Mouse (Mus musculus): ENCODE data around the gene B020004J07Rik. TPM values are rescaled to one million over a fixed set of nuclear protein-coding genes. Genes with fewer than 3 reads are reported as not detected.
"Not testable (repeated sequence)": the region's sequence is repeated elsewhere in the genome, so short reads cannot be mapped to it uniquely, and the experiment has no call there.

Gene B020004J07Rik
- not detected in 2 replicates for polyA plus RNA-seq (2014; fragmentation: Nextera tagmentation; extraction: Ambion mirVana)

GRCm38 (mm10) chr4:101843923-101844322 lies at the start of gene B020004J07Rik:
TSS of gene B020004J07Rik (minus strand) at chr4:101844023.
- not testable (repeated sequence) for ATAC-seq; H3K27me3 ChIP-seq (replicated peaks; ENCODE audit: control insufficient read depth, insufficient read depth, low read length); H3K36me3 ChIP-seq (ENCODE audit: control insufficient read depth, insufficient read depth, low read length); DNase-seq (ENCODE audit: low spot score); H3K9ac ChIP-seq (ENCODE audit: low read length); H3K9me3 ChIP-seq (replicated peaks; ENCODE audit: control insufficient read depth, low read length); H3K4me1 ChIP-seq (ENCODE audit: control insufficient read depth, insufficient read depth, low read length); H3K4me2 ChIP-seq (ENCODE audit: low read length); H3K4me3 ChIP-seq (ENCODE audit: low read depth, low read length); H3K27ac ChIP-seq (ENCODE audit: low read depth, low read length)
- WGBS = 92% methylated on average over 2 of the region's 4 CpGs

GRCm38 (mm10) chr4:101889377-101889776 lies 45.6 kb upstream of the B020004J07Rik start:
- Histone ChIP-seq H3K36me3 (ENCODE audit: control insufficient read depth, insufficient read depth, low read length) (no peaks in the 10 kb centered on the region), H3K27ac (ENCODE audit: low read depth, low read length) (no peak overlapping the region), H3K9ac (ENCODE audit: low read length) (no peak overlapping the region), H3K4me3 (ENCODE audit: low read depth, low read length) (no peak overlapping the region), H3K27me3 (replicated peaks; ENCODE audit: control insufficient read depth, insufficient read depth, low read length) (no peaks in the 10 kb centered on the region), H3K9me3 (replicated peaks; ENCODE audit: control insufficient read depth, low read length) (no peaks in the 10 kb centered on the region), H3K4me1 (ENCODE audit: control insufficient read depth, insufficient read depth, low read length) (no peaks in the 10 kb centered on the region), H3K4me2 (ENCODE audit: low read length) (no peak overlapping the region)
- ATAC-seq (no peak), DNase-seq (ENCODE audit: low spot score) (no peak)

- no peaks in the 10 kb centered on the region for H3K9me3 ChIP-seq (replicated peaks; ENCODE audit: control insufficient read depth, low read length)
- H3K4me1 ChIP-seq (ENCODE audit: control insufficient read depth, insufficient read depth, low read length) = no peaks in the 10 kb centered on the region
- ATAC-seq (no peak), DNase-seq (ENCODE audit: low spot score) (no peak)
- no peak overlapping the region for H3K4me3 ChIP-seq (ENCODE audit: low read depth, low read length)
- H3K4me2 ChIP-seq (ENCODE audit: low read length) = no peak overlapping the region
- H3K9ac ChIP-seq (ENCODE audit: low read length) = no peak overlapping the region
- no peak overlapping the region for H3K27ac ChIP-seq (ENCODE audit: low read depth, low read length)
- H3K27me3 ChIP-seq (replicated peaks; ENCODE audit: control insufficient read depth, insufficient read depth, low read length) = no peaks in the 10 kb centered on the region
- 55% methylated on average over 3 of the region's 3 CpGs for WGBS
- no peaks in the 10 kb centered on the region for H3K36me3 ChIP-seq (ENCODE audit: control insufficient read depth, insufficient read depth, low read length)
Observed at GRCm38 (mm10) chr4:101883641-101884040, 39.8 kb upstream of the B020004J07Rik start.

GRCm38 (mm10) chr4:101875687-101876086 lies 31.9 kb upstream of the B020004J07Rik start:
- not testable (repeated sequence) for H3K4me2 ChIP-seq (ENCODE audit: low read length); ATAC-seq; DNase-seq (ENCODE audit: low spot score); H3K27me3 ChIP-seq (replicated peaks; ENCODE audit: control insufficient read depth, insufficient read depth, low read length); H3K36me3 ChIP-seq (ENCODE audit: control insufficient read depth, insufficient read depth, low read length); H3K4me1 ChIP-seq (ENCODE audit: control insufficient read depth, insufficient read depth, low read length); H3K9me3 ChIP-seq (replicated peaks; ENCODE audit: control insufficient read depth, low read length); H3K27ac ChIP-seq (ENCODE audit: low read depth, low read length); H3K4me3 ChIP-seq (ENCODE audit: low read depth, low read length); H3K9ac ChIP-seq (ENCODE audit: low read length)
- WGBS = 90% methylated on average over 15 of the region's 15 CpGs

- not testable (repeated sequence) for H3K27me3 ChIP-seq (replicated peaks; ENCODE audit: control insufficient read depth, insufficient read depth, low read length); H3K9ac ChIP-seq (ENCODE audit: low read length); H3K9me3 ChIP-seq (replicated peaks; ENCODE audit: control insufficient read depth, low read length); ATAC-seq; H3K27ac ChIP-seq (ENCODE audit: low read depth, low read length); H3K4me1 ChIP-seq (ENCODE audit: control insufficient read depth, insufficient read depth, low read length); H3K4me3 ChIP-seq (ENCODE audit: low read depth, low read length); H3K4me2 ChIP-seq (ENCODE audit: low read length); H3K36me3 ChIP-seq (ENCODE audit: control insufficient read depth, insufficient read depth, low read length)
- peak; percentile 3 for DNase-seq (ENCODE audit: low spot score)
- 66% methylated on average over 2 of the region's 2 CpGs for WGBS
Observed at GRCm38 (mm10) chr4:101872031-101872430, 28.2 kb upstream of the B020004J07Rik start.

GRCm38 (mm10) chr4:101862289-101862688 lies 18.5 kb upstream of the B020004J07Rik start:
- Histone ChIP-seq H3K9ac (ENCODE audit: low read length) (no peak overlapping the region), H3K4me1 (ENCODE audit: control insufficient read depth, insufficient read depth, low read length) (no peaks in the 10 kb centered on the region), H3K4me2 (ENCODE audit: low read length) (no peak overlapping the region), H3K9me3 (replicated peaks; ENCODE audit: control insufficient read depth, low read length) (no peaks in the 10 kb centered on the region), H3K27ac (ENCODE audit: low read depth, low read length) (no peak overlapping the region), H3K36me3 (ENCODE audit: control insufficient read depth, insufficient read depth, low read length) (no peaks in the 10 kb centered on the region), H3K4me3 (ENCODE audit: low read depth, low read length) (no peak overlapping the region), H3K27me3 (replicated peaks; ENCODE audit: control insufficient read depth, insufficient read depth, low read length) (no peaks in the 10 kb centered on the region)
- DNase-seq (ENCODE audit: low spot score) = no peak
- WGBS = 95% methylated on average over 6 of the region's 6 CpGs
- no peak for ATAC-seq

- ATAC-seq = no peak
Observed at GRCm38 (mm10) chr4:101860873-101861272, 17.1 kb upstream of the B020004J07Rik start.

GRCm38 (mm10) chr4:101850908-101851307 lies 7.1 kb upstream of the B020004J07Rik start:
- H3K9me3 ChIP-seq (replicated peaks; ENCODE audit: control insufficient read depth, low read length) = peaks cover 5% of the 10 kb centered on the region; the same call in 1 of the 2 replicates
- no peaks in the 10 kb centered on the region for H3K4me1 ChIP-seq (ENCODE audit: control insufficient read depth, insufficient read depth, low read length)
- H3K4me3 ChIP-seq (ENCODE audit: low read depth, low read length) = no peak overlapping the region
- H3K36me3 ChIP-seq (ENCODE audit: control insufficient read depth, insufficient read depth, low read length) = no peaks in the 10 kb centered on the region
- no peaks in the 10 kb centered on the region for H3K27me3 ChIP-seq (replicated peaks; ENCODE audit: control insufficient read depth, insufficient read depth, low read length)
- H3K4me2 ChIP-seq (ENCODE audit: low read length) = no peak overlapping the region
- WGBS = 69% methylated on average over 2 of the region's 2 CpGs
- no peak overlapping the region for H3K9ac ChIP-seq (ENCODE audit: low read length)
- DNase-seq (ENCODE audit: low spot score) = no peak
- no peak overlapping the region for H3K27ac ChIP-seq (ENCODE audit: low read depth, low read length)
- no peak for ATAC-seq

More at GRCm38 (mm10) chr4:101860873-101861272, 17.1 kb upstream of the B020004J07Rik start:
- no peaks in the 10 kb centered on the region for H3K9me3 ChIP-seq (replicated peaks; ENCODE audit: control insufficient read depth, low read length)
- H3K9ac ChIP-seq (ENCODE audit: low read length) = no peak overlapping the region
- no peaks in the 10 kb centered on the region for H3K36me3 ChIP-seq (ENCODE audit: control insufficient read depth, insufficient read depth, low read length)
- no peaks in the 10 kb centered on the region for H3K27me3 ChIP-seq (replicated peaks; ENCODE audit: control insufficient read depth, insufficient read depth, low read length)
- 52% methylated on average over 6 of the region's 6 CpGs for WGBS
- no peak overlapping the region for H3K27ac ChIP-seq (ENCODE audit: low read depth, low read length)
- H3K4me1 ChIP-seq (ENCODE audit: control insufficient read depth, insufficient read depth, low read length) = no peaks in the 10 kb centered on the region
- H3K4me2 ChIP-seq (ENCODE audit: low read length) = no peak overlapping the region
- H3K4me3 ChIP-seq (ENCODE audit: low read depth, low read length) = no peak overlapping the region
- DNase-seq (ENCODE audit: low spot score) = peak; percentile 19
